Mouse (Mus musculus): ENCODE measurements around the gene Rbm24.
A peak's percentile ranks its signal among the peaks of the same experiment; 100 is the strongest.

Rbm24 gene

GRCm38 (mm10) chr13:46438960-46439359 is 20.7 kb downstream of the Rbm24 start:
- no peak for ATAC-seq (ENCODE audit: low TSS enrichment)

DNA sequence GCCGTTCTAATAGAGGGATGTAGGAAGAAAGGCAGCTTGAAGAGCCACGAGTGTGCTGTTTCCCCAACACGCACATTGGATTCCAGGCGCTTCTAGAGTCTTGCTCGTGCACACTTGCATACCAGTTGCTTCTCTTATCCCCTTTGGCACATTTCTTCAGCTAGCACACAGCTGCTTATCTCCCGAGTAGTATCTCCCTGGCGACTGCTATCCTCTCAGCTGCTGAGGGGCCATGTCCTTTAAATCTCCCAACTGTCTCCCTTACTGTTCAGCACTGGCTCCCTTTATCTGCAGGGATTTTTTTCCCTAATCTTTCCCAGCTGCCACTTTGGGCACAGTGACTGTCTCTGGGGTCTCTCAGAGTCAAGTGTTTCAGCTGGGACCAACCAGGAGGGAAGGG is 25.8 kb downstream of the Rbm24 start:
- no peak for ATAC-seq (ENCODE audit: low TSS enrichment)

DNA sequence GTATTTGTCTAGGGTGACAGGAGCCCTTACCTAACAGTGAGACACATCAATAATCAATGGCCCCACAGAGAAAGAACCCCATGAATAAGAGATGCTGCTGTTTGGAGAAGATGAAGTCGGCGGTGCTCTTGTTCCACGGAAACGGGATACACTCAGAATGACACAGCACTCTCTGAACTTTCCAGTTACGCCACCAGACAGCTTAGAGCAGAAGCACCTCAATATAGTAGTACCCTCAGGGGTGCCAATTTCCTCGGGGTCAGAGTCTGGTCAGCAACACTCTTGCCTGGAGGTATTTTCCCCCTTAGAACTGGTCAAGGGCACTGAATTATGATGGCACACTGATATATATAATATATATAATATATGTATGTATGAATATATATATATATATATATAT is 27.8 kb downstream of the Rbm24 start:
- ATAC-seq (ENCODE audit: low TSS enrichment), result no peak

DNA sequence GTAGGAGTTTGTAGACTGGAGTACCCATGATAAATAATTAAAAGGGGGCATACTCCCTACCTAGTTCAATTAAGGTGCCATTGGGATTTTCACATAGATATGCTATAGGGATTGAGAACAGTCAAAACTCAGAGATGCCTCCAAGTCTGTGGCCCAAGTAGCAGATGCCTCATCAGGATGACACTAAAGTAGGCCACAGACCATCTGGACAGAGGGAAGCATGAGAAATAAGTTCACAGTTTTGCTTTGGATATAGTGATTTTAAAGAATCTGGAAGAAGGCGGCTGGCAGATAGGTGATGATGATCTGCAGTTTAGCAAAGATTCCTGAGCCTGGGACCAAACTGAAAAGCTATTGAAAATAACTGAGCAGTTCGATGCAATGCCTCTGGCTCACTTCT is 30.0 kb downstream of the Rbm24 start:
- peak; percentile 78 for ATAC-seq (ENCODE audit: low TSS enrichment)

DNA sequence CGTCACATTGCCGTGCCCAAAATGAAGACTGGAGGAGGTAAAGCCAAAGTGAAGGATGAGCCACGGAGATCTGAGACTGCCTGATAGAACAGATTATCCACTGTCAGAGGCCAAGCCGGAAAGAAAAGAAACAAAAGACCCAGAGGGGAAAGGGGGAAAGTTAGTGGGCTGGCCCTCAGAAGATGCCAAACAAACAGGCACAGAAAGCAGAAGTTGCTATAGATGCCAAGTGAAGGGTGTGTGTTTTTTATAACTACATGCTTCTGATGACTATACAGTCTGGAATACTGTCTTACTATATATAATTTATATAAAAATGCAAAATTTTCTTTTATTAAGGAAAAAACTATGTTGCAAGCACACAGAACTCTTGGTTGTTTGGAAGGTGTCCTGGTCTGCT is 31.7 kb downstream of the Rbm24 start:
- ATAC-seq (ENCODE audit: low TSS enrichment), result no peak

GRCm38 (mm10) chr13:46450623-46451022 is 32.4 kb downstream of the Rbm24 start:
- no peak for ATAC-seq (ENCODE audit: low TSS enrichment)

DNA sequence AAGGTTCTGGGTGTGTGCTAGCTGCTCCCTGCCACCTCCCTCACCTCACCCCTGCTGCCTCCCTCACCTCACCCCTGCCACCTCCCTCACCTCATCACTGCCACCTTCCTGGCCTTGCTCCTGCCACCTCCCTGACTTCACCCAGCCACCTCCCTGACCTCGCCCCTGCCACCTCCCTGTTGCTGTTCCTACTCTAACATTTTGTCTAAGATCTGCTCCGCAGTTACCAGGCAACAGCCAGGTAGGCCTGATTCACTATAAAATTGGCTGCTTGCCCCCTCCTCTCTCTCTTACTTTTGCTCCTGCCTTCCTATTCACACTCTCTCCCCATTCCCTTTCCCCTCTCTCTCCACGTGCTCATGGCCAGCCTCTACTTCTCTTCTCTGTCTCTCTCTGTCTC is 33.3 kb downstream of the Rbm24 start:
- no peak for ATAC-seq (ENCODE audit: low TSS enrichment)

DNA sequence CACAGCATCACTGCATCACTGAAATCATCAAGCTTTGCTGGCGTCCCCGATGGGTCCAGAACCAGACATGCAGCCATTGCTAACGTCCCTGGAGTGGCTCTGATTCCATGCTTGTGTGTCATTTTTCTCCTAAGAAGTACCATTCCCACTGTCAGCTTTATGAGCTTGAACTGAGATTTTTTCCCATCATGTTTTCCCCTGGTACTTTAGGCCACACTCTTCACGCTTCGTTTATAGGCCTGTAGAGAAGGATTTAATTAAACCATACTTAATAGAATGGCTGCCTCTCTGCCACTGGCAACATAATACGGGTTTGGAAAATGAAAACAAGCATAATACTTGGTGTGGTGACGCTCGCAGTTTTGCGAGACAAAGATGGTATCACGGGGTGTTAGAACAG is 41.3 kb downstream of the Rbm24 start:
- no peak for ATAC-seq (ENCODE audit: low TSS enrichment)

DNA sequence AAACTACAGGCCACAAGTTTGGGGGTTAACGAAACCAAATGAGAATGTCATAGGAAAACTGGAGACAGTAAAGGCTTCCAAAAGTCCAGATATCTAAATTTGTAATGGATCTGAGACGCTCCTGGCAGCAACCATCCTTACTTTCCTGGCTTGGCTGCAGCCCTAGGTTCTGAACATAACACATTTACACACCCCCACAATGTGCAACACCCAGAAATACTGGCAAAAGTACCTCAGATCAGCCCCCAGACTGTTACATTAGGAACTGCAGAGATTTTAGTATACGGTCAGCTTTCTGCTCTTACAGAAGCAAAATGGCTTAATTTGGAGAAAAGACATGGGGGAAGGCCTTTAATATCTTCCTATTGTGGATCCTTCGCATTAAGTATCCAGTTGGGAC is 44.0 kb downstream of the Rbm24 start:
- peak; percentile 94 for ATAC-seq (ENCODE audit: low TSS enrichment)

DNA sequence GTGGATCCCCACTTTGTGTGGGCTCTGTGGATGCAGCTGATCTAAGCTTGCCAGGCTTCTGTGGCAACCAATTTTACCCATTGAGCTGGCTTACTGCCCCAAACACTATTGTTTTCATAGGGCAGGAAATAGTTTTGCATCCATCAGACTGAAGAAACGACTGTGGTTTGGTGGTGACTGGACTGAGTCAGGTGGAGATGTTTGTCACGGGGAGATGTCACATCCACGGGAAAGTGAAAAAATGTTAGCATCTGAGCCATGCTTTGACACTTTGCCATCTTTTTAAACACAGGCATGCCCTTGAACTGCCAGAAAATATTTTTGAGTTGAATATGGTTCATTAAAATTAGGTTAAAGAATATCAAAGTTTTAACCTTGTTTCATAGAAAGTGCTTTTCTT is 45.5 kb downstream of the Rbm24 start:
- ATAC-seq (ENCODE audit: low TSS enrichment), result no peak

GRCm38 (mm10) chr13:46468251-46468650 is 50.0 kb downstream of the Rbm24 start:
- no peak for ATAC-seq (ENCODE audit: low TSS enrichment)

DNA sequence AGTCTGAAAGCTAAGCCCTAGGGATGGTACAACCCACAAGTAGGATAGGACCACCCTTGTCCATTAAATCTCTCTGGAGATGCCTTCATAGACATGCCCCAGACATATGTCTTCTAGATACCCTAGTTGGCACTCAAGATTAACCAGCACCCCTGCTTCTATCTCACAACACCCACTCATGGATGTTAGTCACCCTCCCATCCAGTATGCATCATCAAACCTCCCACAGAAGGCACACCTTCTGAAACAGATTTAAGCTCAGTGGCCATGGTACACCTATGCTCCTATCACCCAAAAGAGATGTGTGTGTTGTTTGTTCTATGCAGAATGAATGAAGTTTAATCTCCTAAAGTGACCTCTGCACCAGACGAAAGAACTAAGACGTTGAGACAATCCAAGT is 51.3 kb downstream of the Rbm24 start:
- ATAC-seq (ENCODE audit: low TSS enrichment), result peak; percentile 79; the same call in 1 of the 2 replicates

Measured in frontal cortex, adult (tissue).